Mouse (Mus musculus) heart, embryonic 12.5 days (tissue): ENCODE data around the gene Ripor2. TPM values are rescaled to one million over a fixed set of nuclear protein-coding genes. Genes with fewer than 3 reads are reported as not detected.

ENCODE experiments used
- ATAC-seq: fragments of 200-750 bp; cut with Nextera tagmentation; 2 replicates; pipeline ENCODE4 v1.8.0; 2017; ENCODE audit warnings: moderate TSS enrichment, moderate library complexity; ENCODE audit not compliant: insufficient number of reproducible peaks, low FRiP score
- H3K27ac ChIP-seq: fragments of 300-500 bp; sonication (generic); 2 replicates; pipeline ENCODE4 v1.5.1; 2016; ENCODE audit warnings: mild to moderate bottlenecking, moderate library complexity; ENCODE audit not compliant: poor library complexity, severe bottlenecking
- H3K27me3 ChIP-seq: fragments of 300-500 bp; sonication (generic); replicated peaks from 2 replicates; pipeline ENCODE4 v1.6.1; 2016; ENCODE audit warnings: mild to moderate bottlenecking, moderate library complexity
- H3K36me3 ChIP-seq: fragments of 300-500 bp; sonication (generic); 2 replicates; pipeline ENCODE4 v1.6.1; 2016; ENCODE audit warnings: mild to moderate bottlenecking, moderate library complexity
- H3K4me1 ChIP-seq: fragments of 300-500 bp; sonication (generic); replicated peaks from 2 replicates; pipeline ENCODE4 v1.6.1; 2016; ENCODE audit warnings: mild to moderate bottlenecking
- H3K4me2 ChIP-seq: fragments of 300-500 bp; sonication (generic); 2 replicates; pipeline ENCODE4 v1.6.1; 2016; ENCODE audit warnings: mild to moderate bottlenecking, moderate library complexity
- H3K4me3 ChIP-seq: fragments of 300-500 bp; sonication (generic); 2 replicates; pipeline ENCODE4 v1.5.1; 2016; ENCODE audit warnings: mild to moderate bottlenecking
- H3K9ac ChIP-seq: fragments of 300-500 bp; sonication (generic); 2 replicates; pipeline ENCODE4 v1.6.1; 2016; ENCODE audit warnings: mild to moderate bottlenecking, moderate library complexity
- H3K9me3 ChIP-seq: fragments of 300-500 bp; sonication (generic); replicated peaks from 2 replicates; pipeline ENCODE4 v1.6.1; 2016; ENCODE audit warnings: mild to moderate bottlenecking, moderate library complexity
- WGBS: fragments of 180-500 bp; shearing (Covaris S2); methylation state at CpG from one replicate; pipeline ENCODE4 v1.1.7; 2016; 5-methylcytosine and 5-hydroxymethylcytosine counted together
- polyA plus RNA-seq: library from polyadenylated mRNA; unstranded; fragments of >200 nt; fragmentation: Nextera tagmentation; extraction: Ambion mirVana; gene quantifications from 2 replicates; pipeline ENCODE4 v1.2.1, GENCODE M21; 2016

Gene Ripor2
- polyA plus RNA-seq, 1 experiment from 2014 or later = 10.5 TPM

- no peaks in the 10 kb centered on the region for H3K36me3 ChIP-seq
Measured at GRCm38 (mm10) chr13:24649099-24649498, 67.1 kb downstream of the Ripor2 start.

GRCm38 (mm10) chr13:24651018-24651417 lies 69.0 kb downstream of the Ripor2 start:
- no peak for ATAC-seq
- Histone ChIP-seq H3K9me3 (no peaks in the 10 kb centered on the region), H3K27ac (no peak overlapping the region), H3K4me2 (no peak overlapping the region), H3K4me3 (no peak overlapping the region), H3K36me3 (no peaks in the 10 kb centered on the region), H3K9ac (no peak overlapping the region), H3K4me1 (peaks cover 16% of the 10 kb centered on the region), H3K27me3 (no peaks in the 10 kb centered on the region)
- 76% methylated on average over 3 of the region's 3 CpGs for WGBS

More at GRCm38 (mm10) chr13:24649099-24649498, 67.1 kb downstream of the Ripor2 start:
- Histone ChIP-seq H3K27ac (no peak overlapping the region), H3K4me3 (no peak overlapping the region), H3K4me1 (peaks cover 14% of the 10 kb centered on the region), H3K27me3 (no peaks in the 10 kb centered on the region), H3K4me2 (no peak overlapping the region), H3K9me3 (no peaks in the 10 kb centered on the region), H3K9ac (no peak overlapping the region)
- ATAC-seq = no peak
- WGBS = 73% methylated on average over 2 of the region's 2 CpGs

GRCm38 (mm10) chr13:24654919-24655635 lies 73.1 kb downstream of the Ripor2 start:
- no peak overlapping the region for H3K4me2 ChIP-seq
- no peak overlapping the region for H3K4me3 ChIP-seq
- WGBS = 65% methylated on average over 12 of the region's 12 CpGs
- ATAC-seq = no peak
- no peaks in the 10 kb centered on the region for H3K27me3 ChIP-seq
- H3K27ac ChIP-seq = no peak overlapping the region
- no peak overlapping the region for H3K9ac ChIP-seq
- peaks cover 24% of the 10 kb centered on the region for H3K4me1 ChIP-seq
- H3K36me3 ChIP-seq = no peaks in the 10 kb centered on the region
- no peaks in the 10 kb centered on the region for H3K9me3 ChIP-seq

- Histone ChIP-seq H3K36me3 (no peaks in the 10 kb centered on the region), H3K27me3 (no peaks in the 10 kb centered on the region), H3K4me3 (no peak overlapping the region), H3K4me1 (peaks cover 26% of the 10 kb centered on the region), H3K9me3 (no peaks in the 10 kb centered on the region), H3K4me2 (peak overlapping the region; percentile 21), H3K27ac (no peak overlapping the region), H3K9ac (0 out of 2 replicates have a peak overlapping the region, but pooled peaks have one; percentile 13)
- ATAC-seq = no peak
- 49% methylated on average over 15 of the region's 15 CpGs for WGBS
Measured at GRCm38 (mm10) chr13:24656719-24657497, 74.9 kb downstream of the Ripor2 start.

- 74% methylated on average over 4 of the region's 4 CpGs for WGBS
- no peak overlapping the region for H3K27ac ChIP-seq
- H3K36me3 ChIP-seq = peaks cover 4% of the 10 kb centered on the region
- no peaks in the 10 kb centered on the region for H3K27me3 ChIP-seq
- no peak overlapping the region for H3K4me3 ChIP-seq
- no peak overlapping the region for H3K9ac ChIP-seq
- ATAC-seq = no peak
- H3K4me1 ChIP-seq = peaks cover 9% of the 10 kb centered on the region
- no peak overlapping the region for H3K4me2 ChIP-seq
- no peaks in the 10 kb centered on the region for H3K9me3 ChIP-seq
Measured at GRCm38 (mm10) chr13:24666763-24667162, 84.8 kb downstream of the Ripor2 start.

- H3K4me1 ChIP-seq = peaks cover 5% of the 10 kb centered on the region; the same call in 1 of the 2 replicates
- no peak overlapping the region for H3K9ac ChIP-seq
- no peak for ATAC-seq
- H3K4me2 ChIP-seq = no peak overlapping the region
- peaks cover 19% of the 10 kb centered on the region for H3K36me3 ChIP-seq
- 46% methylated on average over 2 of the region's 2 CpGs for WGBS
- no peaks in the 10 kb centered on the region for H3K9me3 ChIP-seq
- H3K27me3 ChIP-seq = no peaks in the 10 kb centered on the region
- H3K27ac ChIP-seq = no peak overlapping the region
- no peak overlapping the region for H3K4me3 ChIP-seq
Measured at GRCm38 (mm10) chr13:24668556-24668955, 86.6 kb downstream of the Ripor2 start.

- ATAC-seq = no peak
- no peak overlapping the region for H3K9ac ChIP-seq
- H3K27ac ChIP-seq = no peak overlapping the region
- 77% methylated on average over 2 of the region's 2 CpGs for WGBS
- no peaks in the 10 kb centered on the region for H3K27me3 ChIP-seq
- H3K4me3 ChIP-seq = no peak overlapping the region
- H3K4me1 ChIP-seq = peaks cover 5% of the 10 kb centered on the region; the same call in 1 of the 2 replicates
- peaks cover 24% of the 10 kb centered on the region for H3K36me3 ChIP-seq
- no peaks in the 10 kb centered on the region for H3K9me3 ChIP-seq
- no peak overlapping the region for H3K4me2 ChIP-seq
Measured at GRCm38 (mm10) chr13:24670676-24671075, 88.7 kb downstream of the Ripor2 start.

GRCm38 (mm10) chr13:24679027-24679680 lies 97.2 kb downstream of the Ripor2 start:
- Histone ChIP-seq H3K27me3 (no peaks in the 10 kb centered on the region; the same call in 1 of the 2 replicates), H3K9ac (no peak overlapping the region), H3K9me3 (no peaks in the 10 kb centered on the region), H3K4me1 (peaks cover 5% of the 10 kb centered on the region; the same call in 1 of the 2 replicates), H3K36me3 (peaks cover 27% of the 10 kb centered on the region; the same call in 1 of the 2 replicates), H3K4me2 (no peak overlapping the region), H3K27ac (no peak overlapping the region), H3K4me3 (no peak overlapping the region)
- no peak for ATAC-seq
- WGBS = 44% methylated on average over 15 of the region's 15 CpGs

- Histone ChIP-seq H3K27me3 (no peaks in the 10 kb centered on the region; the same call in 1 of the 2 replicates), H3K27ac (no peak overlapping the region), H3K36me3 (peaks cover 21% of the 10 kb centered on the region; the same call in 1 of the 2 replicates), H3K4me2 (no peak overlapping the region), H3K9ac (no peak overlapping the region), H3K9me3 (no peaks in the 10 kb centered on the region), H3K4me1 (peaks cover 6% of the 10 kb centered on the region; the same call in 1 of the 2 replicates), H3K4me3 (no peak overlapping the region)
- ATAC-seq = no peak
- WGBS = 94% methylated on average over 4 of the region's 4 CpGs
Measured at GRCm38 (mm10) chr13:24680951-24681350, 99.0 kb downstream of the Ripor2 start.

GRCm38 (mm10) chr13:24682346-24682745 lies 100.4 kb downstream of the Ripor2 start:
- H3K9me3 ChIP-seq = no peaks in the 10 kb centered on the region
- no peak overlapping the region for H3K4me3 ChIP-seq
- no peak overlapping the region for H3K9ac ChIP-seq
- no peak overlapping the region for H3K4me2 ChIP-seq
- no peak overlapping the region for H3K27ac ChIP-seq
- no peaks in the 10 kb centered on the region; the same call in 1 of the 2 replicates for H3K27me3 ChIP-seq
- no peak for ATAC-seq
- peaks cover 15% of the 10 kb centered on the region for H3K4me1 ChIP-seq
- H3K36me3 ChIP-seq = peaks cover 16% of the 10 kb centered on the region; the same call in 1 of the 2 replicates
- 47% methylated on average over 5 of the region's 5 CpGs for WGBS

GRCm38 (mm10) chr13:24684503-24684902 lies 102.5 kb downstream of the Ripor2 start:
- no peak for ATAC-seq
- Histone ChIP-seq H3K9ac (no peak overlapping the region), H3K36me3 (peaks cover 3% of the 10 kb centered on the region; the same call in 1 of the 2 replicates), H3K4me1 (peaks cover 11% of the 10 kb centered on the region), H3K9me3 (no peaks in the 10 kb centered on the region), H3K4me2 (no peak overlapping the region), H3K27me3 (no peaks in the 10 kb centered on the region; the same call in 1 of the 2 replicates), H3K4me3 (no peak overlapping the region), H3K27ac (no peak overlapping the region)
- WGBS = 62% methylated on average over 2 of the region's 2 CpGs
